Mouse (Mus musculus): Measurements from ENCODE around the gene Gm20498. TPM values are rescaled to one million over a fixed set of nuclear protein-coding genes. Genes with fewer than 3 reads are reported as not detected.
"Not testable (repeated sequence)": the region's sequence is repeated elsewhere in the genome, so short reads cannot be mapped to it uniquely, and the experiment has no call there.

The Gm20498 gene
- total and polyA plus RNA-seq, 2 experiments from 2014 or later, result 23.0 to 49.4 TPM

DNA sequence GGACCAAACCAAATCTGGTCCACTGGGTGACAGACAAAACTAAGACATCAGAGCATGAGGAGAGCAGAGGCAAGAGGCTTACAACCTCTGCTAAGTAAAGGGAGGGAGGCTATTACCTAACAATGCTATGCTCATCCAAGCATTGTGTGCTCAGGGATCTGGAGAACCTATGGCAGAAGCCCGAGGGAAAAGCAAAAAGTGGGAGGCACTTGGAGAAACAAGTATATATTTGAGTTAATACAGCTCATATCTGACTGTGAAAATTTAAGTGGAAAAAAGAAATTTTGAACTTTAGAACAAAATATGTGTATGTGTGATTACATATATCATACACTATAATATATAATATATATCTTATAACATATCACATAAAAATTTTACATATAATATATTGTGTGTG is 110.9 kb downstream of the Gm20498 start, which contains the start of gene Adam4:
Adam4 (minus strand) TSS at position 101 of the 400 bp plus-strand sequence.
- Histone ChIP-seq H3K9me3 (ENCODE audit: low read length) (no peaks in the 10 kb centered on the region), H3K27ac (no peak within 1 kb of the TSS), H3K4me2 (ENCODE audit: low read depth, low read length) (no peak within 1 kb of the TSS), H3K36me3 (ENCODE audit: insufficient read depth, low read length) (no peaks in the 10 kb centered on the region), H3K4me1 (ENCODE audit: insufficient read depth, low read length) (no peaks in the 10 kb centered on the region), H3K27me3 (ENCODE audit: insufficient read depth, low read length) (no peaks in the 10 kb centered on the region), H3K4me3 (ENCODE audit: low read length) (no peak within 1 kb of the TSS), H3K9ac (replicated peaks; ENCODE audit: low read length) (no peak within 1 kb of the TSS)
- TF ChIP-seq CTCF (IDR thresholded peaks at IDR 0.05; ENCODE audit: low read depth), result no peak
- ATAC-seq (no peak), DNase-seq (ENCODE audit: low spot score) (no peak)
- 100% methylated on average over 1 of the region's 1 CpGs for WGBS

DNA sequence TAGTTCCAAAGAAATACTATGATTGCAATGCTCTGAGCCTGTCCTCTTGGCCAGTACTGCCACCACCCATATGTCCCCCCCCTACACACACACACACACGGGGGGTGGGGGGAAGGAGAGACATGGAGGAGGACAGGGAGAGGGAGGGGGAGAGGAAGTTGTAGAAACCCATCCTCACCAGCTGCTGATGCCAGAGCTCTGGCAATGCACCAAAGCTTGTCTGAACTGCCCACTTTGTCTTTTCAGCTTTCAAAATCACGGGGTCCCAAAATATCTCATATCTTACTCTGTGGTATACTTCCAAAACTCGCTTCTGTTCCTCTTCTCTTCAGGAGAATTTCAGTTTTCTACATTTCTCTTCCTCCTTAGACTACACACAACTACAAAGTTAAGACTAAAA is 119.5 kb downstream of the Gm20498 start:
- Histone ChIP-seq H3K4me1 (ENCODE audit: insufficient read depth, low read length) (no peaks in the 10 kb centered on the region), H3K4me3 (ENCODE audit: low read length) (no peak overlapping the region), H3K27ac (no peak overlapping the region), H3K9ac (replicated peaks; ENCODE audit: low read length) (no peak overlapping the region), H3K36me3 (ENCODE audit: insufficient read depth, low read length) (no peaks in the 10 kb centered on the region), H3K4me2 (ENCODE audit: low read depth, low read length) (no peak overlapping the region), H3K27me3 (ENCODE audit: insufficient read depth, low read length) (no peaks in the 10 kb centered on the region), H3K9me3 (ENCODE audit: low read length) (no peaks in the 10 kb centered on the region)
- DNase-seq (ENCODE audit: low spot score) (peak; percentile 3), ATAC-seq (no peak)
- WGBS, result 68% methylated on average over 3 of the region's 3 CpGs
- no peak for TF ChIP-seq CTCF (IDR thresholded peaks at IDR 0.05; ENCODE audit: low read depth)

DNA sequence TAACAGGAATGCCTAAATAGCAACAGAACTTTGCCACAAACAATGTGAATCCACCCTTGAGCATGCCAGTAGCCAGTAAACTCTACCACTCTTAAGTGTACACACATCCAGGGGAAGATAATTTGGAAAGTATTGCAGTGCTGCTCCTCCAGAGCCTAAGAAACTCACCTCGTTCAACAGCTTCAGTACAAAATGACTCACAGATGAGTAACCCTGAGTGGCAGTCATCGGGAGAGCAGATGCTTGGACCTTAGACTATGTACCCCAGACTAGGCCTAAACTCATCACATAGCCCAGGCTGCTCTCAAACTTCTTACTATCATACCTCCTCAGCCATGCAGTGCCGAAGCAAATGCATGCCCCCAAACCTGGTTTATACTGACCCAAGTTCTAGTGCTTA is 123.7 kb downstream of the Gm20498 start:
- H3K9me3 ChIP-seq (ENCODE audit: low read length), result no peaks in the 10 kb centered on the region
- no peak overlapping the region for H3K27ac ChIP-seq
- no peak for TF ChIP-seq CTCF (IDR thresholded peaks at IDR 0.05; ENCODE audit: low read depth)
- no peak for ATAC-seq
- no peaks in the 10 kb centered on the region for H3K36me3 ChIP-seq (ENCODE audit: insufficient read depth, low read length)
- DNase-seq (ENCODE audit: low spot score), result no peak
- no peaks in the 10 kb centered on the region for H3K4me1 ChIP-seq (ENCODE audit: insufficient read depth, low read length)
- no peak overlapping the region for H3K4me3 ChIP-seq (ENCODE audit: low read length)
- H3K9ac ChIP-seq (replicated peaks; ENCODE audit: low read length), result no peak overlapping the region
- no peaks in the 10 kb centered on the region for H3K27me3 ChIP-seq (ENCODE audit: insufficient read depth, low read length)
- WGBS, result 91% methylated on average over 3 of the region's 3 CpGs
- no peak overlapping the region for H3K4me2 ChIP-seq (ENCODE audit: low read depth, low read length)

DNA sequence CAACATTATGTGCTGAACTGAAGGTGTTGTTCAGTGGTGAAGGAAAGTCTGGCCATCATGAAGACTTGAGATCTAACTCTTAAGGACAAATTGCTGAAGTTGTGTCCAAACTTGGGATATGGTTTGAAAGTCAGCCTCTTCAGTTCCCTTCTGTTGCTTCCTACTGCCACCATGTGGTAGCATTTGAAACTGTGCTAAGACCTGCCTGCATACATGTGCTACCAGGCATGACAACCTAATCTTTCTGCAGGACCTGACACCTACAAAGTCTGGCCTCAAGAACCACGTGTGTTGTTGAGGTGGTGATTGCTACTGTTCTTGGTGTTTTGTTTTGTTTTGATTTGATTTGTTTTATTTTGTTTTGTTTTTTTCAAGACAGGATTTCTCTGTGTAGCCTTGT is 130.5 kb downstream of the Gm20498 start:
- H3K4me2 ChIP-seq (ENCODE audit: low read depth, low read length), result no peak overlapping the region
- no peaks in the 10 kb centered on the region for H3K27me3 ChIP-seq (ENCODE audit: insufficient read depth, low read length)
- no peaks in the 10 kb centered on the region for H3K9me3 ChIP-seq (ENCODE audit: low read length)
- 18% methylated on average over 1 of the region's 1 CpGs for WGBS
- H3K27ac ChIP-seq, result no peak overlapping the region
- TF ChIP-seq CTCF (IDR thresholded peaks at IDR 0.05; ENCODE audit: low read depth), result peak; percentile 93
- H3K36me3 ChIP-seq (ENCODE audit: insufficient read depth, low read length), result no peaks in the 10 kb centered on the region
- H3K4me3 ChIP-seq (ENCODE audit: low read length), result no peak overlapping the region
- no peak overlapping the region for H3K9ac ChIP-seq (replicated peaks; ENCODE audit: low read length)
- H3K4me1 ChIP-seq (ENCODE audit: insufficient read depth, low read length), result no peaks in the 10 kb centered on the region
- peak; percentile 43; the same call in 1 of the 2 replicates for ATAC-seq
- peak; percentile 83 for DNase-seq (ENCODE audit: low spot score)

DNA sequence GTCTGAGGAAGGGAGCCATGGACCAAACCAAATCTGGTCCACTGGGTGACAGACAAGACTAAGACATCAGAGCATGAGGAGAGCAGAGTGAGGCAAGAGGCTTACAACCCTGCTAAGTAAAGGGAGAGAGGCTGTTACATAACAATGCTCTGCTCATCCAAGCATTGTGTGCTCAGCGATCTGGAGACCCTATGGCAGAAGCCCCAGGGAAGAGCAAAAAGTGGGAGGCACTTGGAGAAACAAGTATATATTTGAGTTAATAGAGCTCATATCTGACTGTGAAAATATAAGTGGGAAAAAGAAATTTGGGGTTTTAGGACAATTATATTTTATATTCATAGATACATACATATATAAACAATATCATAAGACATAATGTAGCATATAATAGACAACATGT is 153.3 kb downstream of the Gm20498 start, which contains the start of gene Gm4787:
Gm4787 (minus strand) TSS at position 101 of the 400 bp plus-strand sequence.
- not testable (repeated sequence) for DNase-seq (ENCODE audit: low spot score)

DNA sequence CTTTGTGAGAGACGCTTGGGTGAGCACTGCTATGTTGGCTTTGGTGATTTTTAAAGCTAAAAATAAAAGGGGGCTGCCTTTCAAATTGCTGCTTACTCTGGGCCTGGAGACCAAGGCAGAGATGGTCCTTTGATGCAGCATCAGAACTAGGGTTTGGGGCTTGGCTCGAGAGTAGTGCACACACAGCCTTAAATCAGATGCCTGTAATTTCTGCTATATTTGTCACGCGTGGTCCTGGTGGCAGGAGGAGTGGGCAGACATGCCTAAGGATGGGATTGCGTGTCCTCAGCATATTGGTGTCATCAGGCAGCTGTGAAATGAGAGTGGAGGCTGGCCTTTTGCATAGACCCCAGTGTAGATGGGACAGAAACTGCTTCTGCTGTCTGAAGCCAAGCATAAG is 198.9 kb downstream of the Gm20498 start:
- 58% methylated on average over 5 of the region's 5 CpGs for WGBS

More for the DNA sequence above, 153.3 kb downstream of the Gm20498 start, which contains the start of gene Gm4787:
- H3K4me1 ChIP-seq (ENCODE audit: insufficient read depth, low read length); H3K27me3 ChIP-seq (ENCODE audit: insufficient read depth, low read length); ATAC-seq; H3K9ac ChIP-seq (replicated peaks; ENCODE audit: low read length); H3K4me3 ChIP-seq (ENCODE audit: low read length); H3K27ac ChIP-seq; H3K9me3 ChIP-seq (ENCODE audit: low read length); H3K4me2 ChIP-seq (ENCODE audit: low read depth, low read length); H3K36me3 ChIP-seq (ENCODE audit: insufficient read depth, low read length): not testable (repeated sequence)
- 75% methylated on average over 1 of the region's 1 CpGs for WGBS

DNA sequence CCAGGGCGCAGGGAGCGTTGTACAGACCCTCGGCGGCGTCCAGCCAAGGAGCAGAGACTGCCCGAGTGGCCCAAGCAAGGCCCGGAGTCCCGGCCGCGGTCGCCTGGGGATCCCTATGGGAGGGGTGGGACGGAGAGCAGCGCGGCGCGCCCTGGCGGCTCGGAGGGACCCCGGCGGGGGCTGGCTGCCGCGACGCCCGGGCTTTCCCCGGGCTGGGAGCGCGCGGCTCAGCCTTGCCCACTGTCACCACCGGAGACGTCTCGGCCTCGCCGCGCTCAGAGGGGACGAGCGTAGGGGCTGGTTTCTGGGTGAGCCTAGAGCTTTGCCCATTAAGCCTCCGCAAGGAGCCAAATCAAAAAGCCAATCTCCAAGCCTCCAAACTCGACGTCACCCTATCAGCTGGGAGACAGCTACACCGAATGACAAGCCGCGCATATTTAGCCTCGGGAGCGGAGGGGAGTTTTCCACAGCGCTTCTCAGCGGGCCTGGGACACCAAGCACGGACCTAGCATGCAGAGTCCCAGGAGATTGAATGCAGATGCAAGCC is 199.8 kb downstream of the Gm20498 start, which contains the start of gene Slc8a3:
Slc8a3 (minus strand) TSS at position 306 of the 547 bp plus-strand sequence.
- WGBS, result under 1% methylated on average over 47 of the region's 47 CpGs
- Histone ChIP-seq H3K4me3 (ENCODE audit: low read length) (peak within 1 kb of the TSS; percentile 74), H3K9me3 (ENCODE audit: low read length) (no peaks in the 10 kb centered on the region), H3K9ac (replicated peaks; ENCODE audit: low read length) (peak within 1 kb of the TSS; percentile 94), H3K4me2 (ENCODE audit: low read depth, low read length) (peak within 1 kb of the TSS; percentile 96), H3K36me3 (ENCODE audit: insufficient read depth, low read length) (no peaks in the 10 kb centered on the region), H3K27ac (peak within 1 kb of the TSS; percentile 93), H3K4me1 (ENCODE audit: insufficient read depth, low read length) (peaks cover 5% of the 10 kb centered on the region; the same call in 1 of the 2 replicates), H3K27me3 (ENCODE audit: insufficient read depth, low read length) (no peaks in the 10 kb centered on the region)
- no peak for TF ChIP-seq CTCF (IDR thresholded peaks at IDR 0.05; ENCODE audit: low read depth)
- peak; percentile 84 for ATAC-seq
- peak; percentile 85 for DNase-seq (ENCODE audit: low spot score)

More for the DNA sequence above, 198.9 kb downstream of the Gm20498 start:
- no peak for TF ChIP-seq CTCF (IDR thresholded peaks at IDR 0.05; ENCODE audit: low read depth)
- DNase-seq (ENCODE audit: low spot score) (no peak), ATAC-seq (no peak)
- Histone ChIP-seq H3K9ac (replicated peaks; ENCODE audit: low read length) (peak overlapping the region; percentile 94; the same call in 1 of the 2 replicates), H3K4me2 (ENCODE audit: low read depth, low read length) (peak overlapping the region; percentile 96), H3K27ac (peak overlapping the region; percentile 93; the same call in 1 of the 2 replicates), H3K36me3 (ENCODE audit: insufficient read depth, low read length) (no peaks in the 10 kb centered on the region), H3K4me3 (ENCODE audit: low read length) (peak overlapping the region; percentile 74), H3K27me3 (ENCODE audit: insufficient read depth, low read length) (no peaks in the 10 kb centered on the region), H3K4me1 (ENCODE audit: insufficient read depth, low read length) (peaks cover 5% of the 10 kb centered on the region; the same call in 1 of the 2 replicates), H3K9me3 (ENCODE audit: low read length) (no peaks in the 10 kb centered on the region)
